Mouse (Mus musculus): ENCODE measurements around the gene Dclk3. TPM values are rescaled to one million over a fixed set of nuclear protein-coding genes. Genes with fewer than 3 reads are reported as not detected.

Gene Dclk3
- polyA plus RNA-seq, 1 experiment: not detected

GRCm38 (mm10) chr9:111425113-111425512 is 13.8 kb upstream of the Dclk3 start:
- Histone ChIP-seq H3K4me3 (ENCODE audit: insufficient read depth, low read depth, low read length) (no peak overlapping the region), H3K27ac (replicated peaks; ENCODE audit: low read depth, low read length) (no peak overlapping the region), H3K4me1 (ENCODE audit: control insufficient read depth, insufficient read depth, insufficient read length, low read length) (no peaks in the 10 kb centered on the region)

GRCm38 (mm10) chr9:111425952-111426351 is 12.9 kb upstream of the Dclk3 start:
- no peaks in the 10 kb centered on the region for H3K4me1 ChIP-seq (ENCODE audit: control insufficient read depth, insufficient read depth, insufficient read length, low read length)
- H3K27ac ChIP-seq (replicated peaks; ENCODE audit: low read depth, low read length): no peak overlapping the region
- H3K4me3 ChIP-seq (ENCODE audit: insufficient read depth, low read depth, low read length): no peak overlapping the region

GRCm38 (mm10) chr9:111427891-111428555 is 10.9 kb upstream of the Dclk3 start:
- Histone ChIP-seq H3K4me3 (ENCODE audit: insufficient read depth, low read depth, low read length) (no peak overlapping the region), H3K27ac (replicated peaks; ENCODE audit: low read depth, low read length) (no peak overlapping the region), H3K4me1 (ENCODE audit: control insufficient read depth, insufficient read depth, insufficient read length, low read length) (no peaks in the 10 kb centered on the region)

- Histone ChIP-seq H3K4me3 (ENCODE audit: insufficient read depth, low read depth, low read length) (no peak overlapping the region), H3K27ac (replicated peaks; ENCODE audit: low read depth, low read length) (no peak overlapping the region)
Measured at GRCm38 (mm10) chr9:111428698-111429362, 10.1 kb upstream of the Dclk3 start.

GRCm38 (mm10) chr9:111429363-111429750 is 9.5 kb upstream of the Dclk3 start:
- H3K4me3 ChIP-seq (ENCODE audit: insufficient read depth, low read depth, low read length): no peak overlapping the region
- no peak overlapping the region for H3K27ac ChIP-seq (replicated peaks; ENCODE audit: low read depth, low read length)
- H3K4me1 ChIP-seq (ENCODE audit: control insufficient read depth, insufficient read depth, insufficient read length, low read length): no peaks in the 10 kb centered on the region

More at GRCm38 (mm10) chr9:111428698-111429362, 10.1 kb upstream of the Dclk3 start:
- H3K4me1 ChIP-seq (ENCODE audit: control insufficient read depth, insufficient read depth, insufficient read length, low read length): no peaks in the 10 kb centered on the region

DNA sequence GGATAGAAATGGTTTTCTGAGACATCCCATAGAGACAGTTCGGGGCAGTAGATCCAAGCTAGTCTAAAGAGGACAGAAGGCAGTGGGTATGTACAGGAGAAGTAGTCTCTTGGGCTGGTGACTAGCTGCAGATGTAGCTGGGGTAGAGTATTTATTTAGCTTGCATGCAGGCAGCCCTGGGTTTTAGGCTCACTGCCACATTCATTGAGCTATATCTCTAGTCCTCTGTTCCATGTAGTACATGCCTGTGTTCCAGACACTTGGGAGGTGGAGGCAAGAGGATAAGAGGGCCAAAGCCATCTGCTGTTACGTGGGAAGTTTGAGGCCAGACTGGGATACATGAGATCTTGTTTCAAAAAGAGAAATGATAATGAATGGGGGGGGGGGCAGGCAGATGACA is 3.5 kb upstream of the Dclk3 start:
- no peak overlapping the region for H3K4me3 ChIP-seq (ENCODE audit: insufficient read depth, low read depth, low read length)

DNA sequence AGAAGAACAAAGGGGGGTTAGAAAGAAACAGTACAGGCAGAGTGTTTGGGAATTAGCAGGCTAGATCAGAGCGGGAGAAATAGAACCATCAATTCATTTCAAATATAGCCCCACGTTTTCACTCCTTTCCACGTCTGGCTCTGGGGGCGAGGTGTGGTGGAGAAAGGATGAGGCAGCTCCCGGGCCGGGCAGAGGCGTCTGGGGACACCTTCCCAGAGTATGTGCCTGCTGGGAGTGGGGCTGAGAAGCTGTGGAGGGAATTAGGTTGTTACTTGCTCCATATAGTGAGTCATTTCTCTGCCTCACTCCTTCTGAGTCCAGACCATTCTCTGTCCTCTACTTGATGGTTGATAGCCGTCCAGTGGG is 938 bp downstream of the Dclk3 start:
- H3K4me1 ChIP-seq (ENCODE audit: control insufficient read depth, insufficient read depth, insufficient read length, low read length): no peaks in the 10 kb centered on the region
- H3K27ac ChIP-seq (replicated peaks; ENCODE audit: low read depth, low read length): no peak overlapping the region
- no peak overlapping the region for H3K4me3 ChIP-seq (ENCODE audit: insufficient read depth, low read depth, low read length)

More for the DNA sequence above, 3.5 kb upstream of the Dclk3 start:
- H3K27ac ChIP-seq (replicated peaks; ENCODE audit: low read depth, low read length): no peak overlapping the region
- H3K4me1 ChIP-seq (ENCODE audit: control insufficient read depth, insufficient read depth, insufficient read length, low read length): no peaks in the 10 kb centered on the region

GRCm38 (mm10) chr9:111440446-111440845 is 1.6 kb downstream of the Dclk3 start:
- no peak overlapping the region for H3K27ac ChIP-seq (replicated peaks; ENCODE audit: low read depth, low read length)
- H3K4me1 ChIP-seq (ENCODE audit: control insufficient read depth, insufficient read depth, insufficient read length, low read length): no peaks in the 10 kb centered on the region
- no peak overlapping the region for H3K4me3 ChIP-seq (ENCODE audit: insufficient read depth, low read depth, low read length)

DNA sequence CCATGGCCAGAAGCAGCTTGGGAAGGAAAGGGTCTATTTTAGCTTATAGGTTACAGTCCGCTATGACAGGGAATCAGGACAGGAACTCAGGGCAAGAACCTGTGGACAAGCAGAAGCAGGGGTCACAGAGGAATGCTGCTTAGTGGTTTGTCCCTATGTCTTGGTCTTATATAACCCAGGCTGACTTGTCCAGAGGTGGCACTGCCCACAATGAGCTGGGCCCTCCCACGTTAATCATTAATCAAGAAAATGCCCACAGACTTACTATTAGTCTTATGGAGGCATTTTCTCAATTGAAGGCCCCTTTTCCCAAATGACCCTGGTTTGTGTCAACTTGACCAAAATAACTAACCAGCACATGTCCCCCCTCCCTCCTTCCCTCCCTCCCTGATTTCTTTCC is 2.3 kb downstream of the Dclk3 start:
- Histone ChIP-seq H3K4me3 (ENCODE audit: insufficient read depth, low read depth, low read length) (no peak overlapping the region), H3K4me1 (ENCODE audit: control insufficient read depth, insufficient read depth, insufficient read length, low read length) (no peaks in the 10 kb centered on the region), H3K27ac (replicated peaks; ENCODE audit: low read depth, low read length) (no peak overlapping the region)

GRCm38 (mm10) chr9:111446204-111446603 is 7.3 kb downstream of the Dclk3 start:
- no peaks in the 10 kb centered on the region for H3K4me1 ChIP-seq (ENCODE audit: control insufficient read depth, insufficient read depth, insufficient read length, low read length)
- H3K4me3 ChIP-seq (ENCODE audit: insufficient read depth, low read depth, low read length): no peak overlapping the region
- no peak overlapping the region for H3K27ac ChIP-seq (replicated peaks; ENCODE audit: low read depth, low read length)

- H3K4me1 ChIP-seq (ENCODE audit: control insufficient read depth, insufficient read depth, insufficient read length, low read length): no peaks in the 10 kb centered on the region
- no peak overlapping the region for H3K27ac ChIP-seq (replicated peaks; ENCODE audit: low read depth, low read length)
- no peak overlapping the region for H3K4me3 ChIP-seq (ENCODE audit: insufficient read depth, low read depth, low read length)
Measured at GRCm38 (mm10) chr9:111448976-111449375, 10.1 kb downstream of the Dclk3 start.

DNA sequence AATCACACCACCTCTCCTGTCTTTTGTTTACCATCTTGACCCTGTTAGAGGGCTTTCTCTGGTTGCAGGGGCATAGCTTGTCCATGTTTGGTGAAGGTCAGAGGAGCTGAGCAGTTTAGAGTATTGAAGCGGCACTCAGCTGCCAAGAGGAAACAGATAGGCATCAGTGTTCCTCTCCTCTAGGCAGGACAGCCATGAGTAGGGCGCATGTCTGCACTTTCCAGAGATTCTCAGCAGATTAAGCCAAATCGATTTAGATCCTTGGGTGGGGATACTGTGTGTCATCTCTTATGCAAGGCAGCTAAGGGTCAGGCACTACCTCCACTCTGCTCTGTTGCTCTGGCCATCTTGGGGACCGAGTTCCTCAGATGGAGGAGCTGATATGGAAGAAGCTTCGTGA is 11.0 kb downstream of the Dclk3 start:
- no peaks in the 10 kb centered on the region for H3K4me1 ChIP-seq (ENCODE audit: control insufficient read depth, insufficient read depth, insufficient read length, low read length)
- H3K4me3 ChIP-seq (ENCODE audit: insufficient read depth, low read depth, low read length): no peak overlapping the region
- no peak overlapping the region for H3K27ac ChIP-seq (replicated peaks; ENCODE audit: low read depth, low read length)

DNA sequence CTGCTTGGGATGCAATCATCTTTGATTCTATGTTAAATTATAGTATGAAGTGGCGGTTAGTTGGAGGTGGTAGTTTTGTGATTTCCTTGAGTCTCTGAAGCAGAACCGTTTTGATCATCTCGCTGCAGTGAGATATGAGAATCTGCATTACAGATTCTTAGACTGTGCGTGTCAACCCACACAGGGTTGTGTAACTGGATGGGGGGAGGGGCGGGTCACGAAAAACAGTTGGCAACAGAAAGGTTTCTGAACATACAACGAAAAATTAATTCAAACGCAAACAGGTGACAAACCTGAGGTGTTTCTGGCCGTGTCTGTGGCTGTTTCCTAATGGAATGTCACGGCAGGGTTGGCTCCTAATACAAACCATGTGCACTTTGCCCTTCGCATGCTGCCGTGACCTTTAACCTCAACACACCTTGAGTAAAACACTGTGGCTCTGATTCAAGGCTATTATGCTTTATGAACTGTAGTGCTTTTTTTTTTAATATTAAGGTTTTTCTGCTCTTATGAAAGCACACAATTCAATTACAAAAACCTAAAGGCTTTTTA is 12.0 kb downstream of the Dclk3 start:
- no peak overlapping the region; the same call in 1 of the 2 replicates for H3K4me3 ChIP-seq (ENCODE audit: insufficient read depth, low read depth, low read length)
- no peaks in the 10 kb centered on the region for H3K4me1 ChIP-seq (ENCODE audit: control insufficient read depth, insufficient read depth, insufficient read length, low read length)
- no peak overlapping the region for H3K27ac ChIP-seq (replicated peaks; ENCODE audit: low read depth, low read length)

GRCm38 (mm10) chr9:111453895-111454294 is 15.0 kb downstream of the Dclk3 start:
- H3K4me3 ChIP-seq (ENCODE audit: insufficient read depth, low read depth, low read length): no peak overlapping the region
- H3K4me1 ChIP-seq (ENCODE audit: control insufficient read depth, insufficient read depth, insufficient read length, low read length): no peaks in the 10 kb centered on the region
- H3K27ac ChIP-seq (replicated peaks; ENCODE audit: low read depth, low read length): no peak overlapping the region

GRCm38 (mm10) chr9:111457176-111457935 is 18.5 kb downstream of the Dclk3 start:
- H3K4me1 ChIP-seq (ENCODE audit: control insufficient read depth, insufficient read depth, insufficient read length, low read length): no peaks in the 10 kb centered on the region
- H3K27ac ChIP-seq (replicated peaks; ENCODE audit: low read depth, low read length): no peak overlapping the region
- no peak overlapping the region for H3K4me3 ChIP-seq (ENCODE audit: insufficient read depth, low read depth, low read length)

Measured in brown adipose tissue, adult 24 weeks (tissue).